Mouse (Mus musculus) megakaryocyte progenitor cell, adult 5-6 weeks (primary cell): ENCODE measurements around the gene Fads1. TPM values are rescaled to one million over a fixed set of nuclear protein-coding genes. Genes with fewer than 3 reads are reported as not detected.

Experiments used
- ATAC-seq: replicated peaks from 2 replicates; pipeline ENCODE4 v1.8.0; 2016; ENCODE audit warnings: mild to moderate bottlenecking, moderate TSS enrichment, inconsistent platforms; ENCODE audit not compliant: poor library complexity
- total RNA-seq, 2 experiments: library from RNA; stranded (forward) in 1 of 2; stranded (reverse) in 1 of 2; fragments of 157-497, 149-512 nt in 1 of 2; fragments of 200-1000 nt in 1 of 2; gene quantifications; 2 replicates each; pipeline versions ENCODE4 v1.2.3 to v1.2.4; 2015 to 2017

The Fads1 gene
- total RNA-seq, 2 experiments from 2014 or later: 9.4 to 22.2 TPM

GRCm38 (mm10) chr19:10242916-10243315, 60.2 kb downstream of the Fads1 start:
- no peak for ATAC-seq

- ATAC-seq: 0 out of 2 replicates have a peak, but pooled peaks have one; percentile 45
Observed at GRCm38 (mm10) chr19:10244183-10244582, 61.5 kb downstream of the Fads1 start.

Other genes starting within 250 kb of the Fads1 start
- 1,115 and 1,144 TPM in 2 replicates for gene Fth1, start 202.3 kb upstream of the Fads1 start, total RNA-seq (2015)
- 325 and 354 TPM in 2 replicates for gene Fth1, start 202.3 kb upstream of the Fads1 start, total RNA-seq (2017)
- gene Best1, start 181.3 kb upstream of the Fads1 start, total RNA-seq (2015): 0.15 and 1.1 TPM in 2 replicates
- not detected in 2 replicates for gene Best1, start 181.3 kb upstream of the Fads1 start, total RNA-seq (2017)
- gene Rab3il1, start 181.2 kb upstream of the Fads1 start, total RNA-seq (2015): 3.0 and 4.6 TPM in 2 replicates
- gene Rab3il1, start 181.2 kb upstream of the Fads1 start, total RNA-seq (2017): 3.4 and 3.9 TPM in 2 replicates
- gene Fads3, start 141.3 kb upstream of the Fads1 start, total RNA-seq (2015): 1.4 and 2.1 TPM in 2 replicates
- gene Fads3, start 141.3 kb upstream of the Fads1 start, total RNA-seq (2017): 2.1 and 2.8 TPM in 2 replicates
- 7.7 and 10.4 TPM in 2 replicates for gene Fads2, start 81.1 kb upstream of the Fads1 start, total RNA-seq (2015)
- 6.3 and 13.7 TPM in 2 replicates for gene Fads2, start 81.1 kb upstream of the Fads1 start, total RNA-seq (2017)
- gene Tmem258, start 21.1 kb downstream of the Fads1 start, total RNA-seq (2015): 308 and 313 TPM in 2 replicates
- 149 and 204 TPM in 2 replicates for gene Tmem258, start 21.1 kb downstream of the Fads1 start, total RNA-seq (2017)
- 56.9 and 61.1 TPM in 2 replicates for gene Fen1, start 21.3 kb downstream of the Fads1 start, total RNA-seq (2015)
- gene Fen1, start 21.3 kb downstream of the Fads1 start, total RNA-seq (2017): 125 and 135 TPM in 2 replicates
- gene Myrf, start 57.9 kb downstream of the Fads1 start, total RNA-seq (2015): not detected in 2 replicates
- not detected in 2 replicates for gene Myrf, start 57.9 kb downstream of the Fads1 start, total RNA-seq (2017)
- gene Dagla, start 122.0 kb downstream of the Fads1 start, total RNA-seq (2015): 0.02 TPM in 1 of 2 replicates, not detected in the other
- gene Dagla, start 122.0 kb downstream of the Fads1 start, total RNA-seq (2017): 0.17 and 1.4 TPM in 2 replicates
- not detected in 2 replicates for gene Syt7, start 206.2 kb downstream of the Fads1 start, total RNA-seq (2015)
- not detected in 2 replicates for gene Syt7, start 206.2 kb downstream of the Fads1 start, total RNA-seq (2017)